Mouse (Mus musculus): ENCODE measurements at regions not wholly inside any gene's neighbourhood (a gene's known extent, or its start where the extent isn't known, plus 50 kb on each side); places are given as distances from the start of the nearest gene placed in this dataset.

DNA sequence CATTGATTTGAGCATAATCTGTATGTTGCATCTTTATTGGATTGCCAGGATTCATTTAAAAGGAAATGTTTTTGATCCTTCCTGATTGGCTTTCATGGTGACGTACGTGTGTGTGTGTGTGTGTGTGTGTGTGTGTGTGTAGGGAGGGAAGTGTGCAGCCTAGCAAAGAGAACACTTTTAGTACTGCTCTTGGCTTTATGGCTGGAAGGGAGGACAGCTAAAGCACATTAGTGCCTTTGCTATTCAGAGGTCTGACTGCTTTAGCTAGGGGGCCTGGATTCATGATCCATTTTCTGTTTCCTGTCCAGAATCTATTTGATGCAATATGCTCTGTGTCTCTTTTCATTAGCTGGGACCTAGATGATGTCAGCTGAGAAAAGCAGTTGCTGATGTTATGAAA is 155.6 kb upstream of the Itga1 start:
- no peaks in the 10 kb centered on the region for H3K27me3 ChIP-seq (ENCODE audit: control insufficient read depth, insufficient read depth, low read length, poor library complexity, severe bottlenecking)
- H3K9ac ChIP-seq (ENCODE audit: low read depth, poor library complexity, severe bottlenecking), result no peak overlapping the region
- H3K9me3 ChIP-seq (replicated peaks; ENCODE audit: control insufficient read depth, insufficient read depth, low read length, poor library complexity, severe bottlenecking), result no peaks in the 10 kb centered on the region
- TF ChIP-seq CTCF (IDR thresholded peaks at IDR 0.05; ENCODE audit: low read depth, low read length) (no peak), EP300 (IDR thresholded peaks at IDR 0.05; ENCODE audit: insufficient read depth, low read depth, low read length) (no peak), POLR2A (IDR thresholded peaks at IDR 0.05; ENCODE audit: insufficient read depth, low read length) (no peak)
- H3K36me3 ChIP-seq (ENCODE audit: control insufficient read depth, insufficient read depth, low read length, poor library complexity, severe bottlenecking), result no peaks in the 10 kb centered on the region
- H3K27ac ChIP-seq (ENCODE audit: insufficient read depth, low read length), result no peak overlapping the region
- no peaks in the 10 kb centered on the region for H3K4me1 ChIP-seq (ENCODE audit: control insufficient read depth, insufficient read depth, low read length)
- H3K4me3 ChIP-seq (ENCODE audit: low read depth, low read length), result no peak overlapping the region

DNA sequence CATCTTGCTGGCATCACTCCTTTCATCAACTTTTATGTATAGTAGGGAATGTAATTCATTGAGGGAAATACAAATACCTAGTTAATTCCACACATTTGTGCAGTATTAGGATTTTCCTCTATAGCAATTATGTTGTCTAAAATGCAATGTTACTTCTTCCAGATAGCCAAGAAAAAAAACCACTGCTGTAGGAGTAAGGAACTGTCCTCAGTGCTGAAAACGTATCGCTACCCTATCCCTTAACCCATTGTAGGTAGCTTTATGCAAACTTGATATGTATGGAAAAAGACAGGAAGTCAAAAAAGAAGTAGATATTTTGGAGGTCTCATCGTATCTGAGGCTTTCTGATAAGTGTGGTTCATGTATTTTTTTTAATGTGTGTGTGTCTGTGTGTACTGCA is 150.8 kb upstream of the Itga1 start:
- Histone ChIP-seq H3K4me3 (ENCODE audit: low read depth, low read length) (no peak overlapping the region), H3K9ac (ENCODE audit: low read depth, poor library complexity, severe bottlenecking) (no peak overlapping the region), H3K27ac (ENCODE audit: insufficient read depth, low read length) (no peak overlapping the region), H3K36me3 (ENCODE audit: control insufficient read depth, insufficient read depth, low read length, poor library complexity, severe bottlenecking) (no peaks in the 10 kb centered on the region), H3K4me1 (ENCODE audit: control insufficient read depth, insufficient read depth, low read length) (no peaks in the 10 kb centered on the region), H3K27me3 (ENCODE audit: control insufficient read depth, insufficient read depth, low read length, poor library complexity, severe bottlenecking) (no peaks in the 10 kb centered on the region), H3K9me3 (replicated peaks; ENCODE audit: control insufficient read depth, insufficient read depth, low read length, poor library complexity, severe bottlenecking) (no peaks in the 10 kb centered on the region)
- TF ChIP-seq POLR2A (IDR thresholded peaks at IDR 0.05; ENCODE audit: insufficient read depth, low read length) (no peak), EP300 (IDR thresholded peaks at IDR 0.05; ENCODE audit: insufficient read depth, low read depth, low read length) (no peak), CTCF (IDR thresholded peaks at IDR 0.05; ENCODE audit: low read depth, low read length) (no peak)

DNA sequence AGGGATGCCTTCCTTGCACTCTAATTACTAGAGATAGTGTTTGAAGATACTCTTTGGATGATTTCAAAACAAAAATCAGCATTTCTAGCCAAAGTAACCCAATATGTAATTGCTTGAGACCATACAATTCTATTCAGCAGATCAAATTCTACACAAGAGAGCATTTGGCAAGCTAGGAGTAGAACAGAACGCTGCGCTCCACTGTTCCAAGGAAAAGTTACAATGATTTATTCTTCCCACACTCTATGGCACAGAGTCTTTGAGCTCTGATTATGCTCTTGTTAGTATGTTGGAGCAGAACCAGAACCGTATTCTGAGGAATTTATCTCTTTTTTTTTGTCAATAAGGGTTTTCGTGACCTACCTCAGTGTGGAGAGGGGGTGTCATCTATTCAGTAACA is 130.2 kb upstream of the Itga1 start:
- H3K9me3 ChIP-seq (replicated peaks; ENCODE audit: control insufficient read depth, insufficient read depth, low read length, poor library complexity, severe bottlenecking), result no peaks in the 10 kb centered on the region
- no peaks in the 10 kb centered on the region for H3K4me1 ChIP-seq (ENCODE audit: control insufficient read depth, insufficient read depth, low read length)
- H3K4me3 ChIP-seq (ENCODE audit: low read depth, low read length), result no peak overlapping the region
- H3K9ac ChIP-seq (ENCODE audit: low read depth, poor library complexity, severe bottlenecking), result no peak overlapping the region
- H3K27ac ChIP-seq (ENCODE audit: insufficient read depth, low read length), result no peak overlapping the region
- no peak for TF ChIP-seq CTCF (IDR thresholded peaks at IDR 0.05; ENCODE audit: low read depth, low read length)
- no peak for TF ChIP-seq POLR2A (IDR thresholded peaks at IDR 0.05; ENCODE audit: insufficient read depth, low read length)
- no peak for TF ChIP-seq EP300 (IDR thresholded peaks at IDR 0.05; ENCODE audit: insufficient read depth, low read depth, low read length)
- H3K27me3 ChIP-seq (ENCODE audit: control insufficient read depth, insufficient read depth, low read length, poor library complexity, severe bottlenecking), result no peaks in the 10 kb centered on the region; the same call in 1 of the 2 replicates
- H3K36me3 ChIP-seq (ENCODE audit: control insufficient read depth, insufficient read depth, low read length, poor library complexity, severe bottlenecking), result no peaks in the 10 kb centered on the region

DNA sequence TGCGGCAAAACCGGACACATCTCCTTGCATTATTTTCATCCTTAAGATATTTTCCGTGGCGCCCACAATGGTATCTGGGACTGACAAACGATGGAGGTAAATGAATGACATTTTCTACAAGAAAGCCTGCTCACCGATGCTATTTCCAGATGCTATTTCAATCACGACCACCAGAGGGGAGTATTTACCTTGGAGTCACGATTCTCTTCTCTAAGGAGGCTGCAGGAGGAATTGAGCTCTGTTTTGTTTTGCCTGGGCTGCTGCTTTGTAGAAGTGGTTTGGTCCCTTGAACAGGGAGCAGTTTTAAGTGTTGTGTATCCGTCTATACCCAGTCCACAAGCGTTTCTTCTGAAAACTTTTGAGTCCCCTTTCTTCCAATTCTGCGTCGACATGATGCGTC is 128.7 kb upstream of the Itga1 start:
- Histone ChIP-seq H3K9me3 (replicated peaks; ENCODE audit: control insufficient read depth, insufficient read depth, low read length, poor library complexity, severe bottlenecking) (no peaks in the 10 kb centered on the region), H3K27me3 (ENCODE audit: control insufficient read depth, insufficient read depth, low read length, poor library complexity, severe bottlenecking) (no peaks in the 10 kb centered on the region; the same call in 1 of the 2 replicates), H3K4me1 (ENCODE audit: control insufficient read depth, insufficient read depth, low read length) (no peaks in the 10 kb centered on the region), H3K27ac (ENCODE audit: insufficient read depth, low read length) (no peak overlapping the region), H3K36me3 (ENCODE audit: control insufficient read depth, insufficient read depth, low read length, poor library complexity, severe bottlenecking) (no peaks in the 10 kb centered on the region), H3K4me3 (ENCODE audit: low read depth, low read length) (no peak overlapping the region), H3K9ac (ENCODE audit: low read depth, poor library complexity, severe bottlenecking) (no peak overlapping the region)
- peak; percentile 2 for TF ChIP-seq CTCF (IDR thresholded peaks at IDR 0.05; ENCODE audit: low read depth, low read length)
- TF ChIP-seq POLR2A (IDR thresholded peaks at IDR 0.05; ENCODE audit: insufficient read depth, low read length), result no peak

DNA sequence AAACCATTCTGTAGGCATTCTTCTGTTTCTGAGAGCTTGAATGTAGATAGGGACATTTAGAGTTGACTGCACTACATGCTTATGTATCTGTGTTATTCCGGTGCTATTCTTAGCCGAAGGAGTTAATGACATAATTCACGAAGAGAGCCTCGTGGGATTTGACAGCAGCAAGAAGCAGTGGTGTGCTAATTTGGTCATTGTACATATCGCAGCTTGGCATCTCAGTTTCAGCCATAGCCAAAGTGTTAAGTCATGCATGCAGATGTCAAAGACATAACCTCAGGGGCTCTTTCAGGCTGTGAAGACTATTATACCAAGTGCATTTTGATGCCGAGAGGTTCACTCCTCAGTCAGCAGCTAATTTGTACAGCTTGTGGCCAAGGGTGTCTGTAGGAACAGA is 125.1 kb upstream of the Itga1 start:
- H3K27me3 ChIP-seq (ENCODE audit: control insufficient read depth, insufficient read depth, low read length, poor library complexity, severe bottlenecking), result no peaks in the 10 kb centered on the region; the same call in 1 of the 2 replicates
- H3K27ac ChIP-seq (ENCODE audit: insufficient read depth, low read length), result no peak overlapping the region
- no peaks in the 10 kb centered on the region for H3K4me1 ChIP-seq (ENCODE audit: control insufficient read depth, insufficient read depth, low read length)
- H3K9me3 ChIP-seq (replicated peaks; ENCODE audit: control insufficient read depth, insufficient read depth, low read length, poor library complexity, severe bottlenecking), result no peaks in the 10 kb centered on the region
- no peak for TF ChIP-seq CTCF (IDR thresholded peaks at IDR 0.05; ENCODE audit: low read depth, low read length)
- no peak for TF ChIP-seq POLR2A (IDR thresholded peaks at IDR 0.05; ENCODE audit: insufficient read depth, low read length)
- TF ChIP-seq EP300 (IDR thresholded peaks at IDR 0.05; ENCODE audit: insufficient read depth, low read depth, low read length), result no peak
- H3K9ac ChIP-seq (ENCODE audit: low read depth, poor library complexity, severe bottlenecking), result no peak overlapping the region
- H3K36me3 ChIP-seq (ENCODE audit: control insufficient read depth, insufficient read depth, low read length, poor library complexity, severe bottlenecking), result no peaks in the 10 kb centered on the region
- no peak overlapping the region for H3K4me3 ChIP-seq (ENCODE audit: low read depth, low read length)

DNA sequence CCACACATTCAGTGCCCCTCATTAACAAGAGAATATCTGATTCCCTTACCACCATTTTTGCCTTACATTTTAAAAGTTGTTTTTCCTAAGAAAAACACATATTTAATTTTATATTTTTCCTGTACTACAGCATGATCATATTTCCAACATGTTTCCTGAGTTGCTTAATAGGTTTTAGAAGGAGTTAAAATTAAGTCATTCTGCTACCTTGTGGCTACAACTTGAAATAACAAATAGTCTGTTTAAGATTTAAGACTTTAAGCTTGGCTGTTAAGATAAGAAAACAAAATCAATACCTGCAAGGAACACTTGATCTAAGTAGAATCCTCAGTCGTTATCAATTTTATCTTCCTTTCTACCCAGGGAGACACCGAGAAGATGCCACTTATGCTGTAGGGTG is 117.9 kb upstream of the Itga1 start:
- Histone ChIP-seq H3K4me3 (ENCODE audit: low read depth, low read length) (no peak overlapping the region), H3K9ac (ENCODE audit: low read depth, poor library complexity, severe bottlenecking) (no peak overlapping the region), H3K27me3 (ENCODE audit: control insufficient read depth, insufficient read depth, low read length, poor library complexity, severe bottlenecking) (no peaks in the 10 kb centered on the region), H3K4me1 (ENCODE audit: control insufficient read depth, insufficient read depth, low read length) (no peaks in the 10 kb centered on the region), H3K27ac (ENCODE audit: insufficient read depth, low read length) (no peak overlapping the region), H3K9me3 (replicated peaks; ENCODE audit: control insufficient read depth, insufficient read depth, low read length, poor library complexity, severe bottlenecking) (no peaks in the 10 kb centered on the region), H3K36me3 (ENCODE audit: control insufficient read depth, insufficient read depth, low read length, poor library complexity, severe bottlenecking) (no peaks in the 10 kb centered on the region)
- TF ChIP-seq EP300 (IDR thresholded peaks at IDR 0.05; ENCODE audit: insufficient read depth, low read depth, low read length) (no peak), CTCF (IDR thresholded peaks at IDR 0.05; ENCODE audit: low read depth, low read length) (no peak), POLR2A (IDR thresholded peaks at IDR 0.05; ENCODE audit: insufficient read depth, low read length) (no peak)

All from ES-Bruce4 (cell line).